Mouse (Mus musculus): ENCODE measurements around the gene Nova1. TPM values are rescaled to one million over a fixed set of nuclear protein-coding genes. Genes with fewer than 3 reads are reported as not detected.
A peak's percentile ranks its signal among the peaks of the same experiment; 100 is the strongest.

The Nova1 gene
- total and polyA plus RNA-seq, 3 experiments: 0.46 to 2.3 TPM; not detected in 1

DNA sequence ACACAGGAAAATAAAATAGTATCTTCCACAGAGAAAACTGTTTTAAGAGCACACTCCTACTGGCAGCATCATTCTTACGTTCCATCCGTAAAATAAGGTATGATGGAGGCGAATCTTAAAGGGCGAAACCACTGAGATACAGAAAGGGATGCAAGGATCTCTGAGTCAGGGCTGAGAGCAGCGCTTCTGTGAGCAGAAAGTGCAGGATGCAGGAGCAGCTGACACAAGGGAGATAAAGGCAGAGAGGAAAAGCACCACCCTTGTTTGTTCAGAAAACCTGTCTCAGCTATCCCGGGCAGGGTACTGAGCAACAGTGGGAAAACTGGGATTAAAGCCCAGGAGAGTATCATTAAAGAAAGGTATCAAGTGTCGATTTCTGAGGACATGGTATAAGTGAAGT lies 59.3 kb downstream of the Nova1 start (continued):
- TF ChIP-seq KAT2A (conservative IDR thresholded peaks at IDR 0.05; ENCODE audit: low read depth, low read length) (no peak), E2F4 (IDR thresholded peaks at IDR 0.05; ENCODE audit: borderline replicate concordance, low read depth, low read length) (no peak), POLR2AphosphoS2 (IDR thresholded peaks at IDR 0.05; ENCODE audit: low read length) (no peak), MXI1 (IDR thresholded peaks at IDR 0.05; ENCODE audit: low read depth, low read length) (no peak), BHLHE40 (IDR thresholded peaks at IDR 0.05; ENCODE audit: borderline replicate concordance, low read depth, low read length) (no peak), MAZ (IDR thresholded peaks at IDR 0.05; ENCODE audit: low read depth, low read length) (no peak)

DNA sequence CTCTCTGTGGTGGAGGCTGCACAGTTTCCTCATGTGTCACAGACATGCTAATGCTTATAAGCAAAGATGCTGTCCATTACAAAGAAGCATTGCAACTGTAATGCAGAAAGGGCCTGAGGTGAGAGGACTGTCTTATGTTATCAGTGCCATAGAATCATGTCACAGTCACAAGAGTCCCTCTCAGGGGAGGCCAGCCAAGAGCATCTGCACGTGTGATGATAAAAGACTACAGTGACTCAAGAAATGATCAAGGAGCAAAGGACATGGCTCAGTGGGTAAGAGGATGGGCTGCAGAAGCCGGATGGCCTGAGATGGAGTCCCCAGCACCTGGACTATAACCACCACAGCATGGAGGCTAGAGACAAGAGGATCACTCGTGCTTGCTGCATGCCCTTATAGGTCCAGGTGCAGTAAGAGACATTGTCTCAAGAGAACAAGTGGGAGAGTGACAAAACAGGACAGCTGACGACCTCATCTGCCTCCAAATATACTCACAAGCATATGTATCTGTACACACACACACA lies 64.3 kb downstream of the Nova1 start:
- no peak overlapping the region for H3K9ac ChIP-seq (ENCODE audit: control insufficient read depth, low read depth, low read length, poor library complexity, severe bottlenecking)
- no peak overlapping the region for H3K4me3 ChIP-seq (ENCODE audit: control insufficient read depth in 1 of 2, insufficient read depth in 1 of 2, low read depth in 2 of 2, low read length in 2 of 2)
- TF ChIP-seq MXI1 (IDR thresholded peaks at IDR 0.05; ENCODE audit: low read depth, low read length) (peak; percentile 27; the same call in 1 of the 2 replicates), SIN3A (IDR thresholded peaks at IDR 0.05; ENCODE audit: low read length) (no peak), SMC3 (IDR thresholded peaks at IDR 0.05; ENCODE audit: low read depth, low read length) (no peak), CHD2 (IDR thresholded peaks at IDR 0.05; ENCODE audit: low read length) (no peak), ETS1 (IDR thresholded peaks at IDR 0.05; ENCODE audit: low read depth, low read length) (peak; percentile 35; the same call in 1 of the 2 replicates), CHD1 (IDR thresholded peaks at IDR 0.05; ENCODE audit: low read depth, low read length) (no peak), EP300 (IDR thresholded peaks at IDR 0.05; ENCODE audit: low read depth in 1 of 2, low read length in 2 of 2) (peak; percentile 52 to 60; a peak in 3 of 4 replicates), RCOR1 (IDR thresholded peaks at IDR 0.05; ENCODE audit: low read depth, low read length) (no peak), NELFE (IDR thresholded peaks at IDR 0.05; ENCODE audit: low read depth, low read length) (no peak), MAZ (IDR thresholded peaks at IDR 0.05; ENCODE audit: low read depth, low read length) (no peak), MAFK (IDR thresholded peaks at IDR 0.05; ENCODE audit: borderline replicate concordance, low read depth, low read length) (no peak), TAL1 (IDR thresholded peaks at IDR 0.05; ENCODE audit: low read length) (peak; percentile 58), NRF1 (IDR thresholded peaks at IDR 0.05; ENCODE audit: insufficient read depth, low read depth, low read length, poor library complexity, severe bottlenecking) (no peak), TCF12 (IDR thresholded peaks at IDR 0.05; ENCODE audit: low read depth, low read length) (peak; percentile 49; the same call in 1 of the 2 replicates), POLR2AphosphoS2 (IDR thresholded peaks at IDR 0.05; ENCODE audit: low read length) (no peak), E2F4 (IDR thresholded peaks at IDR 0.05; ENCODE audit: borderline replicate concordance, low read depth, low read length) (no peak), ELF1 (IDR thresholded peaks at IDR 0.05; ENCODE audit: low read depth, low read length) (no peak), ZMIZ1 (IDR thresholded peaks at IDR 0.05; ENCODE audit: low read depth, low read length) (no peak), GATA1 (IDR thresholded peaks at IDR 0.05; ENCODE audit: low read depth, low read length) (peak; percentile 66), USF1 (IDR thresholded peaks at IDR 0.05; ENCODE audit: low read depth, low read length) (peak; percentile 21; the same call in 1 of the 2 replicates), BHLHE40 (IDR thresholded peaks at IDR 0.05; ENCODE audit: borderline replicate concordance, low read depth, low read length) (peak; percentile 85)
- no peaks in the 10 kb centered on the region for H3K27me3 ChIP-seq (ENCODE audit: control insufficient read depth in 1 of 2, insufficient read depth in 2 of 2, low read length in 2 of 2)
- H3K9me3 ChIP-seq (replicated peaks; ENCODE audit: insufficient read depth, low read length): no peaks in the 10 kb centered on the region
- no peak overlapping the region for H3K27ac ChIP-seq (ENCODE audit: control insufficient read depth, low read depth, low read length)
- peaks cover 8 to 12% of the 10 kb centered on the region in 2 experiments for H3K4me1 ChIP-seq (ENCODE audit: control insufficient read depth in 1 of 2, insufficient read depth in 2 of 2, low read length in 2 of 2)
- peaks cover 0 to 16% of the 10 kb centered on the region in 2 experiments; a peak in 2 of 4 replicates for H3K36me3 ChIP-seq (ENCODE audit: control insufficient read depth in 1 of 2, insufficient read depth in 2 of 2, low read length in 2 of 2)
- no peaks in the 10 kb centered on the region for H3K79me2 ChIP-seq (ENCODE audit: control insufficient read depth, insufficient read depth, low read length, poor library complexity)
- DNase-seq (ENCODE audit: low read depth, low spot score): peak; percentile 66
